Mouse (Mus musculus) embryo, embryonic 9.5 days (tissue): ENCODE data around the gene Babam2.

Experiments
- DNase-seq: peaks from one replicate; pipeline ENCODE4 v3.0.0-alpha.2; 2017; ENCODE audit errors: extremely low spot score

Gene Babam2

DNA sequence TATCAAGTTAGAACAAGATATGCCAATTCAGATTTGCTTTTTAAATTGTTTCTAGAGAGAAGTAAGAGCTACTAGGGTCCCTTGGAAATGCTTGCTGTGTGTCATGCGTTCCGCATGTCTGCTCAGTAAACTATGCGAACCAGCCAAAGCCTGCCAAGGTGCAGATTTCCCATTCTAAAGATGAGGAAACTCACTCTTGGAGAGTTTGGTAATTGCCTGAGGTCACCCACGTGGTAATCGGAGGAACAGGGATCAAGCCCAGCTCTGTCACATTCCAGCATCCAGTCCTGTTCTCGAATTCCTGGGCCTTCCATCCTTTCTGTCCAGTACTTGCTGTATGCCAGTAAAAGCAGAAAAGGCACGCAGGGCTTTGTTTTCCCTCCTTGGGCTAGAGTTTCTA lies 345.7 kb downstream of the Babam2 start:
- DNase-seq, result no peak

DNA sequence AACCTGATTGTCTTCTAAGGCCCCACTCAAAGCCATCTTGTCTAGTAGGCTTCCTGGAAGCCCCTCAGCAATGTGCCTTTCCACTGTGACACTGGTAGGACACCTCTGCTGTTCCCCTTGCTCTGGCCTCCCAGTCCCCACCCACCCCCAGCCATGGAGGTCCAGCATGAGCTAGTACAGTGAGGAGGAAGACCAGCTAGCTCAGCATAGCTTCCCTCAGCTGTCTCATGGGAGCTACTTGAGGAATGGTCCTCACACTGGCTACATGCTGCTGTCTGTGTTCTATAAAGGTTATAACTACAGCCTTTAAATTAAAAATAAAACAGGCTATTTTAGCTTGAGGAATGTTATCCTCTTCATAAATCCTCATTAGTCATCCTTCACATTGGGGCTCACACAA lies 346.5 kb downstream of the Babam2 start:
- DNase-seq, result no peak

DNA sequence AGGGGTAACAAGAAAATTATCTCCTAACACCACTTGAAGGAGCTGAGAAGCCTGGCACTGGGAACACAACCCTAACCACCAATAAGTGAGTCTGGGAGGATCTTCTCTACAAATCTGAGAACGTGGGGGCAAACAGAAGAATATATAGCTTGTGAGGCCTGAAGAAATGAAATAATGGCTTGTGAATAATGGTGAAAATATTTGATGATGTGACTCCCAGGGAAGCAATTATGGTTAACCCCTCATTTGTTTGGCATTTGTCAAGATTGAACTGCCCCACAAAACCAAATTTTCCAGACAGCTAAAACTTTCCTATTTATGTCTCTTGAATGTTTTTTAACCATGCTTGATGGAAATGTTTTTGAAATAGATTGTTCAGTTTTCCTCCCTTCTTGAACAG lies 354.4 kb downstream of the Babam2 start:
- no peak for DNase-seq

DNA sequence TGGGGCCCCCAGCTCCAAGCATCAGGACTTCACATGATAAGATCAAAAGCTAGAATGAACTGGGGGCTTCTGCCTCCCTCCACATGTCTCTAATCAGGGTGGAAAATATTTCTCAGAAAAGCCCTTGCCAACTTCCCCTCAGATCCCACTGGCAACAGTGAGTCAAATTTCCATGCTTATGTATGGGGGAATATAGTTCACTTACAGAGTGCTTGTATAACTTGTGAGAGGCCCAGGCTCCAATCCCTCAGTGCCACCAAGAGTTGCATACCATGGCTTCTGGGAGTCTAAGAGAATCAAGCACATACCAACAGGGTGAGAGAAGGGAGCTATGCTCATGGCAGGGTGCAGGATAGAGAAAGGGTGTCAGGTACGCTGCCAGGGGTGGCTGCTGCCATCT lies 355.0 kb downstream of the Babam2 start:
- no peak for DNase-seq

DNA sequence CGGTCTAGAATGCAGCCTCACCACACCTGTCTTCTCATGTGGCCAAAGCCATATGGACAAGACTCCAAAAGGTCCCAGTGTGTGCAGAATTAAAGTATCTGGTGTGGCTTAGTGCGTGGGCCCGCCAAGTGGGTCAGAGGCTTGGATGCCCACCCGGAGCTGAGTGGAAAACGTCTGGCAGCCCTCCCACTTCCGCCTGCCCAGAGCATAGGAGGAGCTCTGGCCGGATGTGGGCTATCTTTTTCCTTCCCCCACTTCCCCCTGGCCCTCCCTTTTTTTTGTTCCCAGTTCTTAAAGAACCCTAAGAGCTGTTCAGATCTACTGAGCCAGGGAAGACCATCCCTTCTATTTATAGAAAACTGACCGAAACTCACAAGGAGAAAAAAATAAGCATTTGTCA lies 356.0 kb downstream of the Babam2 start:
- DNase-seq, result no peak

DNA sequence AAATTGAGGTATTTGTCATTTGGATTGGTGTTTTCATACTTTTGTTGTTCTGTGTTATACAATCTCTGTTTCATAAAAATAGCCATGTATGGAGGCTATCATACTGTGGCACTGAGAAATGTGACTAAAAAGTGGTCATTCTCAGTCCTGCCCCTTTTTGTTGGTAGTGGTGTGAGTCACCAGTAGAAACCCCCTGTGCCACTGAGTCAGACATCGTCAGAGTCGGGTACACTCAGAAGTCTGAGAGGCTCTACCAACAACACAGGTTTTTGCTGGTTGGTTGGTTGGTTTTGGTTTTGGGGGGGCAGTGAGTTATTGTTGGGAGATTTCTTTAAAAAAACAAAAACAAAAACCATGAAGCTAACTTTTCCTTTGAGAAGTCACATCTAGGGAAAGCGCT lies 358.2 kb downstream of the Babam2 start:
- DNase-seq, result no peak

DNA sequence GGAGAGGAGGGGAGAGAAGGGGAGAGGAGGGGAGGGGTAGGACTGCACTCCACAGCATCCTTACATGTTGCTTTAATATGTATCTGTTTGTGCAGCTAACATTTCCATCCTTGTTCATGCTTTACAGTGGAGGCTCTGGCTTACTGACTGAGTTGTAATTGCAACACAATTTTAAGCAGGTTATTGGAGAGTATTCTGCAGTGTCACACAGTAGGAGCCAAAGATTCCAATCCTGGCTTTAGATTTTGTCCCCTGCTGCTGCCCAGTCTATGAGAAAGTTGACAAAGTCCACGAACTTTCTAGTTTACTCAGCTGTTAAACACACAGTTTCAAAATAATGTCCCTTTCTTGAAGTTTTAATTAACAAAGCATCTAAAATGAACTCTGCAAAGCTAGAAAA lies 358.6 kb downstream of the Babam2 start:
- no peak for DNase-seq

DNA sequence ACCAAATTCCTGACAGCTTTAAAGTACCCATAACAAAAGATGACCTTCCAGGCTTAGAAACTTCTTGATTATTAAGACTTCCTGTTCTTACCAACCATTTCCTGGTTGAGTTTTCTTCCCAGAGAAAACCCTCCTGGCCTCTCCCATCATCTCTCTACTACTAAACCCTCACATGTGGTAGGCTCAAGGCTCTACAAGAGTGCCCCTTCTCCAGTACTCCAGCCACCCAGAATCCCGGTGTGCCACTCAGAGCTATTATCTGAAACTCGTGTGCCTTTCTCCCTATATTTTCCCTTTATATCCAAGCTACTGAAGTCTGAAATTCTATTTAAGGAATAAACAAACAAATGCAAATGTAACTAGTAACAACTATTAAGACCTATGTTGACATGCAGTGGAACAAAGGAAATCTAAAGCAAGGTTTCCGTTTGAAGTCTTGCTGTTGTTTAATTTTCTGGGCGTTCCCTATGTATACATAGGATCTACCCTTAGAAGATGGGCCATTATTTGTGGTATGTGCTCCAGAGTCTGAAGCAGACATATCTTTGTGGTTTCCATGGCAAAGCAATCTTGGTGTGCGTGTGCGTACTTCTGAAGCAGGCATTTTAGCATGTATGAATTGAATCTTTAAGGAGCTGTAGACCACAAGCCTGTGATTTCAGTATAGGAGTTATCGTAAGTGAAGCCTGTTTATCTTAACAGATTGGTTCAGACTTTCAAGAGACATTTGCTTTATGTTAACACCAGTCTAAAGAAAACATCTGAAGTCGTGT lies 361.2 kb downstream of the Babam2 start:
- DNase-seq, result no peak

DNA sequence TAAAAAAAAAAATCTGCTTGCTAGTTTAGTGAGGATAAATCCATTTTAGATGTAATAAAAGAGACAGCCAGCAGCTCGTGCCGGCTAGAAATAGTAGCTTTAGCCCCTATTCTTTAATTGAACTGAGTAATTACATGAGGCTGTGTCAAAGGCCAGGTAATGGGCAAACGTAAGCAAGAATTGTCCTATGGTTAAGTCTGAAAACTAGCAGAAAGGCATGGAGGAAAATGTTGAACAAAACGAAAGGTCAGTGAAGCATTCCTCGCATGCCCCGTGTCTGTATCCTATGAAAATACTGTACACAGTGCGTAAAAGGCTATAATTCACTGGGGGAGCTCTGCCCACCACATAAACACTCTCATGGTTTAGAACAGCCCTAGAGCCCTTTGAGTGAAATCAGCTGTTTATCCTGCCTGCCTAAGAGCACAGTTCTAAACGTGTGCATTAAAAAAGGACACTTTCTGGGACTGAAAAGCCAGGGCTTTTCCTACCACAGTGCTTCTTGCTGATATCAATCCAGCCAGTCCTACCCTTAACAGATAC lies 361.8 kb downstream of the Babam2 start:
- DNase-seq, result no peak

DNA sequence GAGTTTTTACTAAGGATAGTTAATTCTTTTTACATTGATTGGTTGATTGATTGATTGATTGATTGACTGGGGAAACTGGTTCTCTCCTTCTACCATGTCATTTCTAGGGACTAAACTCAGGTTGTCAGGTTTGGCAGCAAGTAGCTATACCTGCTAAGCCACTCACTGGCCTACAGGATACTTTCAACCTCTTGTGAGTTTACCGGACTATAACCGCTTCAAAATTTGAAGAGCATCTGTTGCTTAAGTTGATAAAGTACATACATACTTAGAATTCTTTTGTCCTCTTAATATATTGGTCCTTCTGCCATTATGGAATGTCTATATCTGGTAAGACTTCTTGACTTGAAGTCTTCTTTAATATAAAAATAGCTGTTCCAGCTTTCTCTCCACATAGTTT lies 363.0 kb downstream of the Babam2 start:
- no peak for DNase-seq

DNA sequence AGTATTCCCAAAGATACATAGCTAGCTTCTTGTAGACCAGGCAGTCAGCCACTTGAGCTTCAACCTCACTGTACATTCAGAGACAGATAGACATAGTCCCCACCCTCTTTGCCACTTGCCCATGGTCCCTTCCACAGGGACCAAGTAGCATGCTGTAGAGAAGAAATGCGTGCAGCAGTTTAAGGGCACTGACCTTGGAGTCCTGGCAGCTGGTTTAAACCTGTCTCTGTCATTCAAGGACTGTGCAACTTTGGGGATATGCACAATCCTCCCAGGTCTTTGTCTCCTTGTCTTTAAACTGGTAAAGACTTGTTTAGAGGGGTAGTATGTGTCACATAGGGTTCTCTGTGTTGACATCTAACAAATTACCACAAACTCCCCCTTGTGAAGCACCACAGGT lies 364.4 kb downstream of the Babam2 start:
- DNase-seq, result no peak

DNA sequence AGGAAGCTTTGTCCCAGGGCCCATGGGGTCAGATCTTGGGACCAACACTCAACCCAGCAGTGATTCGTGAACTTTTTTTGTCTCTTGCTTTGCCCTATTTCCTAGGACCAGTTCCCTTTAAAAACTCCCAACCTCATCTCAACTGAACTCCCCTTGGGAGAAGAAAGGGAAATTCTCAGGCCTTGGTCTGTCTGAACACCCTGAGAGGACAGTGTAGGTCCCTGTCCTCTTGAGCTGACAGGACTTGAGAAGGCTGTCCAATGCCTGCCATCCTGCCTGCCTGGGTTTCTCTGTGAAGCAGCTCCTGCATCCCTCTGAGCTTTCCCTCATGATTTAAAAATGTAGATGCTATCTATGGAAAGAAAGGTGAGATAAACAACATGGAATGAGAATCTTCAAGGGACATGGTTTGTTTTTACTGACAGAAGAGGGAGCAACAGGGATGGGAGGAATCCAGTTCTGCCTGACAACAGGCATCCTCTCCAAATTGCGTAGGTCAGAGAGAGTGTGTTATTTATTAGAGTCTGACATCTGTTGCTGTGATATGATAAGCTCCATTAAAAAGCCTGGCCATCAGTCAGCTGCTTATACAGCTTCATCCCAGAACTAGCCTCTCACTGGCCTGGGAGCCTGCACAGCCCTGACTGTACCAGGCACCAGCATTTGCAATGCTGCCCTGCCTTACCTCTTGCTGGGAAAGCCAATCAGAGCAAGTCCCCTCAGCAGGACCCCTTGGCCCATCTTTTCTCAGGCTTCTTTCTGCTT lies 367.0 kb downstream of the Babam2 start:
- no peak for DNase-seq

DNA sequence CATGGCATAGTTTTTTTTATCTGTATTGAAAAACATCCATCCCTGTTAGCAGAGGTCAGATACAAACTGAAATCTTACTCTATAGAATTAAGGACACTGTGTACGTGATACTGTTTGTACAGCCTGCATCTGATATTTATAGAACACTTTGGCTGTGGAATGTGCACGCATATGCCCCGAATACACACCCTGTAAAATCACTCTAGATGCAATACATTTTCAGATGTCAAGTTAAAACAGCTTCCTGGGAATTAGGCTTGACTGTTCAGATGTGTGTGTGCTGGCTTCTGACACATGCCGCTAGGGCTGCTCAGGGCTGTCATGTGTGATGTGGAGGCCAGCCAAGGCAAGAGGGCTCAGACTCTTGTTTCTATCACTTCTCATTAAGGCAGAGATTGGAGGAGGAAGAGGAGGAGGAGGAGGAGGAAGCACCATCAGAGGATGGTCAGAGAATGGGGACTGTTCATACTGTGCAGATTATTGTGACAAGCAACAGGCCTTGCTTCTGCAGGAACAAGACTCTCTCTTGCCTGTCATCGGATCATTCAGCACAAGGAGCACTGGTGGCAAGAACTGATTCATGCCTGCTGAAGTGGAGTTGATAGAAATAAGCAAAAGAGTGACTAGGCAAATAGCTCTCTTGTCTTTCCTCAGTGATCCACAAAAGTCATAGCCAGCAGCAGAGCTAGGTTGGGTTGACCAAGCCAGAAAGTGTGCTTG lies 368.7 kb downstream of the Babam2 start:
- DNase-seq, result no peak

DNA sequence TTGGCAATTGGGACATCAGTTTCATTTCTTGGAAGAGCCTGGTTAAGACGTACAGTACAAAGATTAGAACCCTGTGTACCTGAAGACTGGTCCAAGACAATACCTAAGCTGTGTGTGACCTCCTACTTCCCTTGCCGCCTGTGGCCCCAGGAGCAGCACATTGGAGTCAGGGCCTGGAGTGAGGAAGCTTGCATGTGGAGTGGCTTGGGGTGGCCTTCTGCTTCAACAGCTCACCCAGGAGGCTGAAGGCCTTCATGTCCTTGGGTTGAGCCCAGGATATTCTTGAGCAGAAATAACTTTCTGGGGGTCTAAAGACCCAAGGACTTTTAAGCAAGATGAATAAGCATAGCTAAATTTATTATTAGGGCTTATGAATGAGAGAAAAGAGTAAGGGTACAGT lies 369.4 kb downstream of the Babam2 start:
- DNase-seq, result no peak

DNA sequence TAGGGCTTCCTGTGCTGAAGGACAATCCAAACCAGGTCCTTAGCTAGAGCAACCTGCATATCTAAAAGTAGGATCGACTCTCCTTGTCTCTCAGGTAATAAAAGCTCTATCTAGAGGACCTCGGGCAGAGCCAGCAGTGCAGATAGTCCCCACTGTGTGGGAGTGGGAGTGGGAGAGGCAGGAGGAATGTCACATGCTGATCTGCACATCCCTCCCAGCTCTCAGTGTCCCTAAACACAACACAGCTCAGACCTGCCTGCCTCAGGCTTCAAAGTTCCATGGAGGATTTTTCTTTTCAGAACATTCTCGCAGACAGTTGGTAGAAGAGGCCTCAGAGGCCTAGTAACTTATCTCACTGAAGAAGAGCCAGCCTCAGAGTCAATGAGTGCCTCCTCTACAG lies 371.1 kb downstream of the Babam2 start:
- no peak for DNase-seq

DNA sequence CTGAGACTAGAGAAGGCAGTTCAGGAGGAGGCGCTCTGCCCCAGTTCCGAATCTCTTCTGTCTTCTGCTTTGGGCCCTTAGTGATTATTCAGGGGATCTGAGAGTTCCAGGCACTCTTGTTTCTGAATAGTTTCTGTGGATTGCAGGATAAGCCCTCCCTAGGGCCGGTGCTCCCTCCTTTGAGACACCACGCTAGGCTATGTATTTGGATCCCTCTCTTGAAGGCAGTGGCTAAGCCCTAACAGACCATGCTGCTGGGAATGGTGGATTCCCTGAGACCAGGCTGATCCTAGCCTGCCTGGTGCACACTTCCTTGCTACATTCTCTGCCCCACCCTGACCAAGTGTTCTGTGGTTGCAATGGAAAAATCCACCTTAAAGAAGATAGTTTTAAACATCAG lies 371.6 kb downstream of the Babam2 start:
- no peak for DNase-seq

DNA sequence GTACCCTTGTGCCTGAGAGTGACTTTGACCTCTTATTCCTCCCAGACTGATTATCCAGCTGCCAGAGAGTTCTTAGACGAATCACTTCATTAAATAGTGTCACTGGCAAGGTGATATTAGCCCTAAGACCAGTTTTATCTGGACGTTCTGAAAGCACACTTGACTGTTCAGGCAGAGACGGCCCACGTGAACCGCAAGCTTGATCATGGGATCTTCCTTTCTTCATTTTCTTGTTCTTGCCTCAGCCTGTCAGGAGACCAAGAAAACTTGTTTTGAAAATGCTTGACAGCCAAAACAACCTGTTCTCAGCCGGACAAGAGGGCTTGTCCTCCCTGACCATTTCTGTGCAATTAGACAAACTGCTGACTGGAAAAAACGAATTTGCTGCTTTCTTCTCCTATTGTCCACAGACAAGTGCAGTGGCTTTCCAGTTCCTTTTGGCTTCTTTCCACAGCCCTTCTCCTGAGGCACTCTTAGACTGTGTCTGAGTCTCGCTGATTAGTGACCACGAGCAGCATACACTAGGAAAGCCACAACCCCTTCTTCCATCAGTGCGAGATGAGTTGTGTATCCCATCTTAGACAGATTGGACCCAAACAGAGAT lies 372.2 kb downstream of the Babam2 start:
- no peak for DNase-seq

DNA sequence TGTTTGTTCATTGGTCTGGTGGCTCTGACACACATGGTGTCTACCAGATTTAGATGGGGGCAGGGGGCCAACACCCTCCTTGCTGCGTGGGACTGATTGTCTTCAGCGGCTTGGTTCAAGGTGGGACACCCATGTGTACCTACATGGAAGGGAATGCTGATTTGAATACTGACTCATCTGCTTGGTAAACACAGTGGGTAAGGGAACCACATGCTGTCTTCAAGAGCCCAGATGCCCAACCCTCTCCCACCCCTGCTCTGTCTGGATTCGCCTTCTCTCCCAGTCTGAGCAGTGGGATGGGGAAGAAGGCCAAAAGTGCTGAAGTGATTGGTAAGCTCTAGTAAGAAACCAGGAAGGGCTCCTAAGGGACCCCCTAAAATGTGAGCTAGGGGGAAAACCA lies 373.3 kb downstream of the Babam2 start:
- no peak for DNase-seq

DNA sequence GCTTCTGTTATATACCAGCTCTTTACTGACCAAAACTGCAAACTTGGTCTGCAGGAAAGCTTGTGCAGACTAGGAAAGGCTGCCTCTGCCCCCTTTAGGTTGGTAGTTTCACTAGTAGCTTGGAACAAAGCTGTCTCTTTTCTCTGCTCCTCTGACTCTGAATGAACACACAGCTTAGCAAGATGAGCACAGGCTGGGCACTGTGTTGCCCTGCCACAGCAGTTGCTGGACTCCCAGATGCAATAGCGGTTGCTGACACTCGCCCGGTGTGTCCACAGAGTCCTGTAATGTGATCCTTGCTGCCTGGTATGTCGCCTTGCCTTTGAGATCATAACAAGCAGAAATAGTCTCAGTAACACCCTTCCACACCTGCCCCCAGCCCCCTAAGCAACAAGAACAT lies 373.8 kb downstream of the Babam2 start:
- DNase-seq, result no peak

DNA sequence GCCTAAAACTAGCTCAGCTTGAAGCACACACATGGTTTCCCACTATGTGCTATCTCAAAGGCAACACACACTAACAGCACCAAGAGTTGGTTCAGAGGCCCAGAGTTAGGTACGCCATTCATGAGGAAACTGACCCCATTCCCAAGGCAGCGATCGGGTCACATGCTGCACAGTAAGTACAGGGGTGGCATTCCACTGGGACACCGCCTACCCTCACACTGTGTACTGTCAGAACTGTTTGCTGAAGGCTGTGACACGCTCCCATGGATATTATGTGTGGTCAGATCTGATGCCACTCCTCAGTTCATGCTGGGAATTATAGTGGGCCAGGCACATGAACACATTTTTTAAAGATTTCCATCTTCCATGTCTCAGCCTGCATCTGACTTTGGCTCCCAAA lies 374.3 kb downstream of the Babam2 start:
- DNase-seq, result no peak

DNA sequence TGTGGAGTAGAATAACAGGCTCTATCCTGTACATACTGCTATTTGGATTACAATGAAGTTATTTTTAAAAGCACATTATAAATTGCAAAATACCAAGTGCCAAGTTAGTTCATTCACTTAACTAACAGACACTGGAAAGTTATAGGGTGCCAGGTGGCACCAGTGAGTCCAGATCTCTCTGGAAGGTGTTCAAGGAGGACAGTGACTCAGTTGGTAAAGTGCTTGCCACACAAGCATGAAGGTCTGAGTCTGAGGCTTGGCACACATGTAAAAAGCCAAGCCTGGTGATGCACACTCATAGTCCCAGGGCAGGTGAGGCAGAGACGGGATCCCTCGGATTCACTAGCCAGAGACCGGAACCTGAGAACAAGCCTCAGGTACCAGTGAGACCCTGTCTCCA lies 375.4 kb downstream of the Babam2 start:
- no peak for DNase-seq

DNA sequence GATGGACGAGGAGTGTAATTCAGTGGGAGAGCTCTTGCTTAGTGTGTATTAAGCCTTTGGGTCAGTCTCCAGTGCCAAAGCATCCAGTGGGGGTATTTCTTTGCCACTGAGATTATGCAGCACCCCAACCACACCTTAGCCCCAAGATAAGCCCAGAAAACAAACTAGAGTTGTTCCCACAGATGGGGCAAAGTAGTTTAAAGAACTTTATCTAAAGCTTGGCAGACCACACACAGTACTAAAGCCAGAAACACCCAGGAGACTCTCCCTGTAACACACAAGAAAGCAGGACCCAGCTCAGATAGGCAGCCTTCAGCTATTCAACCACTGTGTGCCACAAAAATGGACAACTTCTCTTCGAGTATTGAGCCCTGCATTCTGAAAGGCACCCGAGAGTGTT lies 376.6 kb downstream of the Babam2 start:
- DNase-seq, result no peak
